Mouse (Mus musculus) embryo, embryonic 9.5 days (tissue): Measurements from ENCODE around the gene Hadha.
A peak's percentile ranks its signal among the peaks of the same experiment; 100 is the strongest.

Experiments used
- DNase-seq: peaks from one replicate; pipeline ENCODE4 v3.0.0-alpha.2; 2017; ENCODE audit errors: extremely low spot score

Hadha gene

DNA sequence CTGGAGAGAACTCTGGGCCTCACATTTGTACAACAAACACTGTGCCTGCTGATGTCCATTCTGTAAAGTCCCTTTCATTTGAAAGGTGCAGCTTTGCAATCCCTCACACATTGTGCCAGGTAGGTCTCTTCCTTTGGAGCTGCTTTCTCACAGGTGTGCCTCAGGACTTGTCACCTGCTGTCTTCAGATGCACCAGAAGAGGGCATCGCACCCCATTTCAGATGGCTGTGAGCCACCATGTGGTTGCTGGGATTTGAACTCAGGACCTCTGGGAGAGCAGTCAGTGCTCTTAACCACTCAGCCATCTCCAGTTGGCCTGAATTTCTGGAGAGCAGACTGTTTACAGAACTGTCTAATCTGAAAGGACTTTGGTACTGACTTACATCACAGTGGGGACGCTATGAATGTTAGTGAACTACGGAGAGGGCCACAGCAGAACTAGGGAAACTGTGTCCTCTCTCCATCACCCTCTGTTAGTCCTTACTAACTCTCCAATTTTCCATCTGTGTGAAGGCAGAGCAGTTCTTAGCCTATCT is 42.4 kb downstream of the Hadha start:
- no peak for DNase-seq

GRCm38 (mm10) chr5:30111771-30112170 is 43.2 kb downstream of the Hadha start:
- DNase-seq: no peak

DNA sequence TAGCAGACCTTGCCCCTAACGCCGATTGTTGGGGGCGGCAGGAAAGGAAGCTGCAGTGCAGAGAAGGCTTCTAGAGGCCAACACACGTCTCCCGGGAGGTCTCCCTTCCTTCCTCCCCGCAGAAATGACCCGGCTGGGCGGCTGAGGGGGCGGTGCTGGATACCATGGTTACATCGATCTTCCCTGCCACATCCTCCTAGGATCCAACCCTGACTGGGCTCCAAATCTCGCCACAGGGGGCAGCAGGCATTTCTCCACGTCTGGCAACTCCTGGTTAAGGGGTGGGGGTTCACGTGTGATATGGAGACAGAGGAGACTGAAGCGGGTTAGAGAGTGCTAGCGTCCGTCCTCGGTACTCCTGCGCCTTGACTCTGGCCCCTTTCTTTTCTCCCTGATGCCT is 43.8 kb downstream of the Hadha start:
- peak; percentile 81 for DNase-seq

- DNase-seq: peak; percentile 43
Observed at GRCm38 (mm10) chr5:30110371-30111060, 44.4 kb downstream of the Hadha start.

GRCm38 (mm10) chr5:30109899-30110298 is 45.1 kb downstream of the Hadha start:
- DNase-seq: no peak

DNA sequence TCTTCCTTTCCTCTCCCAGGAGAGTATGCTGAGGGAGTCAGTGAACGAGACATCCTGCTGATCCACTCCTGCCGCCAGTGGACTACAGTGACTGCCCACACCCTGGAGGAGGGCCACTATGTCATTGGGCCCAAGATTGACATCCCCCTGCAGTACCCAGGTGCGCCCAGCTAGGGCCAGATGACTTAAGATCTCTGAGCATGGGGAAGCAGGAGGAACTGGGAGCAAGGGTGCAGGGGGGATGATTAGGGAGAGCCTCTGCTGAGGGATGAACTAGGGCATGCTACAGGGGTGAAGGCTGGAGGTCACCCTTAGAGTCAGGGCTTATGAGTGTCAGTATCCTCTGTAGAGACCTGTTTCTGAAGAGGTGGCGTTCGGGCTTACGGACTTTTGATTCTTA is 46.7 kb downstream of the Hadha start:
- DNase-seq: no peak

- DNase-seq: peak; percentile 60
Observed at GRCm38 (mm10) chr5:30107611-30108041, 47.3 kb downstream of the Hadha start.

GRCm38 (mm10) chr5:30107186-30107585 is 47.8 kb downstream of the Hadha start:
- DNase-seq: no peak

GRCm38 (mm10) chr5:30106756-30107155 is 48.2 kb downstream of the Hadha start:
- DNase-seq: no peak

DNA sequence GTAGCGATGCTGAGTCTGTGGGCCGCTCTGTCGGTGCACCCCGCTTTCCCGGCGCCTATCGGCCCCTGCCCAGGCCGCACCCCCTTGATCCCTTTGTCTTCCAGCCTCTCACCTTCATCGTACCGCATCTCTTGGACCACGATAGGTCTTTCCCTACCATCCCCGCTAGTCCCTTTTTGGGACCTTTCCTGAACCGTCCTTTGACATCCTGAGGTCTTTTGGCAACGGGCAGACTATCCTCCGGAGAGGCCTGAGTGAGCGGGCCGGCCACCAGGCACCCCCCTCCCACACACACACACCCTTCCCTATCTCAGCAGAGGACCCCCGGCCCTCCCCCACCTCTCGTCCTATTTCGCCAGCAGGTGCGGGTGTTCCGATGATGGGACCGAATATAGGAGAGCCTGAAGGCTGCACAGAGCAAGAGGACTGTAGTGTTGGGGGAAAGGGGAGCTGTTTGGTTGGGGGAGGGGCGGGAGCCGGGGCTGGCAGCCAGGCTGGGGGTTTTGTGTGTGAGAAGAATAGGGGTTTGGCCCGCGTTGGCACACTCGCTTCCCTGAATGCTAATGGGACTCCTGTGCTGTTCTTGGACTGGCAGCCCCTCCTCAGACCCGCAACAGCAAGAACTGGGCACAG is 49.2 kb downstream of the Hadha start, which contains the start of gene 3110082J24Rik:
Gene 3110082J24Rik, minus strand, starts transcription at position 419 of the 633 bp plus-strand sequence.
- DNase-seq: peak; percentile 38

- peak; percentile 62 for DNase-seq
Observed at GRCm38 (mm10) chr5:30104841-30105667, 49.9 kb downstream of the Hadha start, which contains the start of gene Garem2. Gene Garem2, plus strand, starts transcription at chr5:30105161.

GRCm38 (mm10) chr5:30104339-30104738 is 50.6 kb downstream of the Hadha start:
- peak; percentile 65 for DNase-seq

- DNase-seq: no peak
Observed at GRCm38 (mm10) chr5:30103340-30103739, 51.6 kb downstream of the Hadha start.

DNA sequence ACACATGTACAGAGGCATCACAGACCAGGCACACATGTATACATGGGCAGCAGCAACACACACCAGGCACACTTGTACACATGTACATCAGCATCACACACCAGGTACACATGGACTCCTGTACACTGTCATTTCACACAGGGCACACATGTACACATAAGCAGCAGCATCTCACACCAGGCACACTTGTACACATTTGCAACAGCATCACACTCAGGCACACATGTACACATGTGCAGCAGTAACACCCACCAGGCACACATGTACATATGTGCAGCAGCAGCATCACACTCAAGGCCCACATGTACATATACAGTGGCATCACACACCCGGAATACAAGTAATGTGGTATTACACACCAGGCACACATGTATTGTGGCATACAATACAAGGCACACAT is 56.7 kb downstream of the Hadha start:
- no peak for DNase-seq

- DNase-seq: no peak
Observed at GRCm38 (mm10) chr5:30095731-30096130, 59.2 kb downstream of the Hadha start.

DNA sequence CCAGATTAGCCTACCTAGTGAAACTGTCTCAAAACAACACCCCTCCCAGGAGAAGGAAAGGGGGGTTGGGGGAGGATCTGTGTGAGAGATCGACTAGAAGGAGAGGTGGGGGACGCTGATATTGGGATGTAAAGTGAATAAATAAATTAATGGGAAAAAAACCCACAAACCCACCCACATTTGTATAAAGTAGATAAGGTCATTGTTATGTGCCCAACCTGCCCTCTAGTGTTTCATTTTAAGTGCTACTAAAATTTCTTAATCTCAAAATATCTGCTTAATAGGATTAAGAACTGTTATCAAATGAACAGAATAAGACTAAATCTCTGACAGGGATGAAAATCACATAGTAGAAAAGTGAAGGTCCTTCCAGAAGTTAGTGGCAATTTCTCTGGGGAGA is 60.6 kb downstream of the Hadha start:
- DNase-seq: no peak

GRCm38 (mm10) chr5:30092701-30093100 is 62.3 kb downstream of the Hadha start:
- no peak for DNase-seq

DNA sequence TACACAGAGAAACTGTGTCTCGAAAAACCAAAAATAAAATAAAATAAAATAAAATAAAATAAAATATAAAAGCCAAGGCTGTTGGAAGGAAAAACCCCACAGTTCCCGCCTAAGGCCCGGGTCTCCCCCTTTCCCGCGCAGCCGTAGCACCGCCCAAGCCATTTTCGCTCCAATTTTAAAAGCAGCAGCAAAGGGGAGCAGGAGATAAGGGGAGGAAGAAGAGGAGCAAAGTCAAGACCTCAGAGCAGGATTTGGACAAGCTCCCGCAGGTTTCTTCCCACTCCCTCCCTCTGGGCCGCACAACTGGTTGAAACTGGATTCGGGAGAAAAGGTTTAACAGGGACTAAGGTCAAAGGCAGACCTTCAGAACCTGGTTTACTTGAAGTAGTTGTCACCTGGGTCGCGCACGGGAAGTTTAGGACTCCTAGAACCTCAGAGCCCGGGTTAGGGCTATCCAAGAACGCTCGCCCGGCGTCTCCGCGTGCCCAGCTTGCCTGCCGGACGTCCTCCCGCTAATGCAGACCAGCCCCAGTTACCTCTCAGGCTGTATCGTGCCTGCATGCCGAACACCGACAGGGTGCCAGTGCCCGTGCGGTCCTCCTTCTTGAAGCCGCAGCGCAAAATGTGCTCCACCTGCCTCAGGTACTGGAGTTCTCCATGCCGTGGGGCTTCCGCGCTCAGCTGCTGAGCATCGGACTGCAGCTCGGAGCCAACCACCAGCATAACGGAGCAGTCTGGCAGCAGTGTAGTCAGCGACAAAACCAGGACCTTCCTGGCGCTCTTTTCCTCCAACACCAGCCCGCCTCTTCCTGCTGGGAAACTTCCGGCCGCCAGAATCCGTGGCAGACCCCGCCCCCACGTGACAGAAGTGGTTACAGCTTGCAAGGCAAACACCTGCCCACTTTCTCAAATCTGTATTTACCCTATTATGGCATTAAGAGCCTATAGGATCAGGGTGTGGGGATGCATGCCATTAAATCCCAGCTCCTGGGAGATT is 81.8 kb downstream of the Hadha start, which contains the start of gene Tyms:
Gene Tyms, minus strand, starts transcription at position 793 of the 997 bp plus-strand sequence.
- DNase-seq: peak; percentile 89

- no peak for DNase-seq
Observed at GRCm38 (mm10) chr5:30072377-30072776, 82.6 kb downstream of the Hadha start.

DNA sequence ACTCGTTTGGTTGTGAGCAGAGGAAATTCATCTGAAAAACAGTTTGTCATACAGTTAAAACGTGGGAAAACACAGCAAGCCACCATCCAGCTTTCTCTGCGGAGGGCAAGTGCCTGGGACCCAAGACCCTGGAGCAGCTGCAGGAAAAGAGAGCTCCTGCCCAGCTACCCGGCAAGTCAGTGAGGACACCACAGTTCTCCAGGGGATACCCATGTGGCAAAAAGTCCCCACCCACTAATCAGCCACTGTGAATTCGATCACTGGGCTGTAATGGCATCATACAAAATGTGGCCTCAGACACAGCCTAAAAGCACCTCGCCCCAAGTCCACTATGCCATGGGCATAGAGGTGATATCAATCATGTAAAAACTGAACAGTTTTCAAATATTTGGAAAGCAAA is 83.3 kb downstream of the Hadha start:
- DNase-seq: no peak
